Mouse (Mus musculus) limb, embryonic 10.5 days (tissue): Measurements from ENCODE around the gene Cubn. TPM values are rescaled to one million over a fixed set of nuclear protein-coding genes. Genes with fewer than 3 reads are reported as not detected.
A peak's percentile ranks its signal among the peaks of the same experiment; 100 is the strongest.

Experiments
- DNase-seq: peaks from one replicate; pipeline ENCODE4 v3.0.0-alpha.2; 2017; ENCODE audit warnings: low spot score
- H3K27ac ChIP-seq: fragments of 300-500 bp; sonication (generic); 2 replicates; pipeline ENCODE4 v1.5.1; 2016; ENCODE audit warnings: mild to moderate bottlenecking
- H3K27me3 ChIP-seq: fragments of 300-500 bp; sonication (generic); 2 replicates; pipeline ENCODE4 v1.6.1; 2016; ENCODE audit warnings: low read depth, mild to moderate bottlenecking; ENCODE audit not compliant: poor library complexity, severe bottlenecking
- H3K36me3 ChIP-seq: fragments of 300-500 bp; sonication (generic); 2 replicates; pipeline ENCODE4 v1.6.1; 2016; ENCODE audit warnings: mild to moderate bottlenecking, moderate library complexity
- H3K4me1 ChIP-seq: fragments of 300-500 bp; sonication (generic); 2 replicates; pipeline ENCODE4 v1.6.1; 2016
- H3K4me3 ChIP-seq: fragments of 300-500 bp; sonication (generic); 2 replicates; pipeline ENCODE4 v1.5.1; 2016; ENCODE audit warnings: mild to moderate bottlenecking, moderate library complexity
- H3K9me3 ChIP-seq: fragments of 300-500 bp; sonication (generic); replicated peaks from 2 replicates; pipeline ENCODE4 v1.6.1; 2016; ENCODE audit warnings: mild to moderate bottlenecking
- WGBS: fragments of 180-500 bp; shearing (Covaris S2); methylation state at CpG from one replicate; pipeline ENCODE4 v1.1.7; 2016; 5-methylcytosine and 5-hydroxymethylcytosine counted together
- polyA plus RNA-seq: library from polyadenylated mRNA; unstranded; fragments of >200 nt; fragmentation: Nextera tagmentation; extraction: Ambion mirVana; gene quantifications from 2 replicates; pipeline ENCODE4 v1.2.1, GENCODE M21; 2016

The Cubn gene
- polyA plus RNA-seq, 1 experiment from 2014 or later: 0.05 TPM

DNA sequence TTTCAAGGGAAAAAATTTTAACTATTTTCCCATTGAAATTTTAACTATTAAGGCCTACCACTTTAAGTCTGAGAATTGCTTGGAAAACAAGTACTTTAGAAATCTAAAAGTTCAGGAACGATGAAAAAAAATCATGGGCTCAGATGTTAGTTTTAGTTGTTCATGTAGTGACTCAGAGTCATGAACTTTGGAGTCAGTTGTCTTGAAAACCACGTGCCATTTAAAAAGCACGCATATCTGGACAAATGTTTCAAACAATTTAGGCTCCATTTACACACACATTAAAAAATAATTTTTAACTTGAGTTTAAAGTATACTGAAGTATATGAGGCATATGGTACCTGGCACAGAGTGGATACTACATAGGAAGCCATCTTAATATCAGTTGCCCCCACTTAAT, 24.9 kb downstream of the Cubn start:
- H3K4me3 ChIP-seq: no peak overlapping the region
- H3K4me1 ChIP-seq: no peaks in the 10 kb centered on the region
- H3K36me3 ChIP-seq: no peaks in the 10 kb centered on the region
- no peaks in the 10 kb centered on the region for H3K9me3 ChIP-seq
- H3K27me3 ChIP-seq: no peaks in the 10 kb centered on the region
- no peak overlapping the region for H3K27ac ChIP-seq
- DNase-seq: no peak
- WGBS: 94% methylated on average over 3 of the region's 3 CpGs

DNA sequence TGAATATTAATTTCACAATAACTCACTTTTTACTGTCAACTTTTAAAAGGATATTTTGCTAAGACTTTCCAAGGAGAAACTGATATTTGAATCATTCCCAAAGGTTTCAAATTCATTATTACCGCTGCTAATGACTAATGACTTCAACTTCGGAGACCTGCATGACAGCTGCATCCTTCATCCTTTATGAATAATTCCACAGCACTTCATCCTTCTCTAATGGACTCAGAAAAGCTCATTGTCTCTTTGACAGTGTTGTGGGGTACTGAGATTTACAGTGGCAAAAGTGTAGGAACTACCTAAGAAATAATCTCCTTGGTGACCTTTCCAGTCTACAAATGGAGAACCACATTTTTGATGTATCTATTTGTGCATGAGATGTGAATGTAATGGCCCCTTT, 33.5 kb downstream of the Cubn start:
- no peaks in the 10 kb centered on the region for H3K4me1 ChIP-seq
- H3K27me3 ChIP-seq: no peaks in the 10 kb centered on the region
- DNase-seq: no peak
- no peaks in the 10 kb centered on the region for H3K9me3 ChIP-seq
- 87% methylated on average over 2 of the region's 2 CpGs for WGBS
- H3K27ac ChIP-seq: no peak overlapping the region
- no peak overlapping the region for H3K4me3 ChIP-seq
- H3K36me3 ChIP-seq: no peaks in the 10 kb centered on the region

DNA sequence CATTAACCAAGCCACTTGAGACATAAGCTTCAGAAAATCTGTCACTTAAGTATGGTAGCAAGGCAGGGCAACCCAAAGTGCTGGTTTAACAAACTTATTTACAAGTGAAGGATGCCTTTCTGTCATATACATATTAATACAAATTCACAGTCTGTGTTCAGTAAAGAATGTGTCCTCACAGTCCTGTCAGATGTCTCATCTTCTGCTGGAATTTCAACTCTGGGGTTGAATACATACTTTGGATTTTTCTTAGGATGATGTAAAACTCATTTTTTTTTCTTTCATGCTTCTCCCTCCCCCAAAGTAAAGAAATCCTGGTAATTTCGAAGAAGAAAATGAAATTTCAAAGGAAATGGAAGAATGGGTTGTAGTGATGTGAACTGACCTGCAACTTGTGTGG, 34.8 kb downstream of the Cubn start:
- Histone ChIP-seq H3K27ac (no peak overlapping the region), H3K36me3 (no peaks in the 10 kb centered on the region), H3K9me3 (no peaks in the 10 kb centered on the region), H3K27me3 (no peaks in the 10 kb centered on the region), H3K4me3 (no peak overlapping the region), H3K4me1 (peaks cover 8% of the 10 kb centered on the region)
- DNase-seq: no peak
- 80% methylated on average over 1 of the region's 1 CpGs for WGBS

DNA sequence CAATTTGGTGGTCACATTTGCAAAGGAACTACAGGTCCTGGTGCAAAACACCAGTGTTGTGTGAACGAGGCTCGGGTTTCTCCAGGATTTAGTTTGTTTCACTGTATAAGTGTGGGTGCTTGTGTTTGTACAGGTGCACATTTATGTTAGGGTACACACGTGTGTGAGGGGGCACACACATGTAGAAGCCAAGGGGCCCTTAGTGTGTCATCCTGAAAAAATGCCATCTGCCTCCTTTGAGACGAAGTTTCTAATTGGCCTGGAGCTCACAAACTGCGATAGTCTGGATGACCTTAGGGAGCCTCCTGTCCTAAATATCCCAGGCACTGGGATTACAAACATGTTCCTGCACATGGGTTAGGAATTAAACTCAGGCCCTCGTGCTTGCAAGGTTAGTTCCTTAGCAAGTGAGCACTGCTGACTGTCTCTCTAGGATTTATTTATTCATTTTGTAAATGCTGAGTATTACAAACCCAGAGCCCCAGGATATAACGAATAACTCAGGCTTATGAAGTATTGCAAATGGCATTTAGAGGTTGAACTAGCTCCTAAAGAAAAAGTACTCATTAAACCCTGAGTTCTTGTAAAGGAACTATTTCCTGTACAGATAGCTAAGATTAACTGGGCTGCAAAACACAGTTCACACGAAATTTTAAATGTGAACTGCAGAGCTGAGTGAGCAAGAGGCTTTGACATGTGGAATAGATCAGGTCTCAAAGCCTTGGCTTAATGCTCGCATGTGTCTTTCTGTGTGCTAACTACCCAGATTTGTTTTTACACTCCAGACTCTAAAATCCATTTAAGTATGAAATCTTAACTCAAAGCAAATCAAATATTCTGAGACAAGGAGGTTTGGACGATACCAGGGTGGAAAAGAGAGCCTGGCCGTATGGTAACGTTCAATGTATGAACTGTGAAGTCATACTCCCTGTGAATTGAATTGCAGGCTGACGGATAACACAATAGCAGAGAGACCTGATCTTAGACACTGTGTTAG, 39.8 kb downstream of the Cubn start:
- Histone ChIP-seq H3K4me1 (peaks cover 26% of the 10 kb centered on the region), H3K27me3 (no peaks in the 10 kb centered on the region), H3K36me3 (no peaks in the 10 kb centered on the region), H3K4me3 (no peak overlapping the region), H3K9me3 (no peaks in the 10 kb centered on the region), H3K27ac (0 out of 2 replicates have a peak overlapping the region, but pooled peaks have one; percentile 17)
- WGBS: 63% methylated on average over 13 of the region's 13 CpGs
- DNase-seq: no peak

DNA sequence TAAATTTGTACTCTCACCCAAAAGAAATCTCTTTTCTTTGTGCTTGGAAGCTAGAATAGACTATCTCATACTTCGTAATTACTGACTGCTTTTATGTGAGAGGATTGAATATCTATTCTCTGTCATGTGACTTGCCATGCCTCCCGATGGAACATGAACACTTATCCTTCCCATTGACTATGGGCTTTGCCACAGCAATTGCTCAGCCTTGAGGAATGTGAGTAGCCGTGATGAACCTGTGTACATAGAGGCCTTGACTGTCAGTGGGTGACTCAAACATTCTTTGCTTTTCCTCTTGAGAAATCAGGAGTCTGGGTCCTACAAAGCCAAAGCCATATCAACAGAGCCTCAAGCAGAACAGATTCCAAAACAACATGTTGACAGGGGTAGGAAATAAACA, 40.7 kb downstream of the Cubn start:
- H3K27me3 ChIP-seq: no peaks in the 10 kb centered on the region
- H3K4me1 ChIP-seq: peaks cover 26% of the 10 kb centered on the region
- no peak for DNase-seq
- 80% methylated on average over 3 of the region's 3 CpGs for WGBS
- no peaks in the 10 kb centered on the region for H3K36me3 ChIP-seq
- no peak overlapping the region for H3K4me3 ChIP-seq
- H3K9me3 ChIP-seq: no peaks in the 10 kb centered on the region
- H3K27ac ChIP-seq: no peak overlapping the region

DNA sequence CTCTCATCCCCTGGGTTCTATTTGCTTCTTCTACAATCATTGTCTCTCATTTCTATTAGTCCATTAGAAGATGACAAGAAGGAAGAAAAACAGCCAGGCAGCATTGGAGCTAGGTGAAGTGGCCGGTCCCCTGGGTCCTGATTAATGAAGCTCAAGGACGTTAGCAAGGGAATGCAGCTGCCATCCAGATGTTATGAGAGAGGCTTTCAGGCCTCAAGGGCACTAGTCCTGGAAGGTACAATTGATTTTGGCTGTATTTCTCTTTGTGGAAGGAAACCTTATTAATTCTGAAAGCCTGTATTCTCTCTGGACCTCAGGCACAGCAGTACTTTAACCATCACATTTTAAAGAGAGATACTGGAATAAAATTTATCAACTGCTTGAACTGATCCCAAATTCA, 41.1 kb downstream of the Cubn start:
- Histone ChIP-seq H3K27ac (no peak overlapping the region), H3K36me3 (no peaks in the 10 kb centered on the region), H3K9me3 (no peaks in the 10 kb centered on the region), H3K4me3 (no peak overlapping the region), H3K4me1 (peaks cover 26% of the 10 kb centered on the region), H3K27me3 (no peaks in the 10 kb centered on the region)
- 29% methylated on average over 2 of the region's 2 CpGs for WGBS
- DNase-seq: peak; percentile 49

DNA sequence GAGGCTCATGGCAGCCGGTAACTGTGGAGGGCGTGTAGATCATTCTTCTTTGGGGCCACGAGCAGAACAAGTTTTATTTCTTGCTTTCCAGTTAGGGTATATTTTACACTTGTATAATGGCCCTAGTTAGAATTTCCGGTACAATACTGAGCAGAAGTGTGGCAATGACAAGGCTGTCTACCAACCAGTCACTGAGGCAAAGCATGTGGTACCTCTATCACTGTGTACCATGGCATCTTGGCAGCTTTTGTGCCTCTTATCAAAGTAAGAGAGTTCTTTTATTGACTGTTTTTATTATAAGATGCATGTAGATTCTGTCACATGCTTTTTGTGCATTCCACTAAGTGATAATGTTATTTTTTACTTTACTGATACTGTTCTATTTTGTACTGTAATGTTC, 46.5 kb downstream of the Cubn start:
- no peak overlapping the region for H3K4me3 ChIP-seq
- DNase-seq: no peak
- peaks cover under 1% of the 10 kb centered on the region for H3K4me1 ChIP-seq
- H3K36me3 ChIP-seq: no peaks in the 10 kb centered on the region
- H3K27me3 ChIP-seq: no peaks in the 10 kb centered on the region
- WGBS: 95% methylated on average over 4 of the region's 4 CpGs
- no peak overlapping the region for H3K27ac ChIP-seq
- H3K9me3 ChIP-seq: no peaks in the 10 kb centered on the region

DNA sequence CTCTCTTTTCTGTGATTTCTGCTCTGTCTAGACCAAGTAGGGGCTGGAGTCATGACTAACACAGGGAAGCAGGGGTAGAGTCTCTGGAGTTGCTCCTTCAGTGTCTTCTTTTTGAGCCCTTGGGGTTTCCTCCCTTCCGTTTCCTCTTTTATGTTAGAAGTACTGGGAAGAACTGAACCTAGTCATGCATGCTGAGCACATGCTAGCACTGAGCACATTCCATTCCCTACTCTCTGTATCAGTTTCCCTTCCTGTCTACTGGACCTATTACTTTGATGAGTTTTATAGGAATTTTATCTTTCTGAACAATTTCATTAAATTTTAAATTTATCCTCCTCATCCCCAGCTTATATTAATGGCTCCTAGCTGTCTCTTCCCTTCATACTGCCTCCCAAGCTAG, 52.6 kb downstream of the Cubn start:
- Histone ChIP-seq H3K27me3 (no peaks in the 10 kb centered on the region), H3K36me3 (no peaks in the 10 kb centered on the region), H3K4me1 (no peaks in the 10 kb centered on the region), H3K9me3 (no peaks in the 10 kb centered on the region), H3K4me3 (no peak overlapping the region), H3K27ac (no peak overlapping the region)
- 70% methylated on average over 1 of the region's 1 CpGs for WGBS
- no peak for DNase-seq

DNA sequence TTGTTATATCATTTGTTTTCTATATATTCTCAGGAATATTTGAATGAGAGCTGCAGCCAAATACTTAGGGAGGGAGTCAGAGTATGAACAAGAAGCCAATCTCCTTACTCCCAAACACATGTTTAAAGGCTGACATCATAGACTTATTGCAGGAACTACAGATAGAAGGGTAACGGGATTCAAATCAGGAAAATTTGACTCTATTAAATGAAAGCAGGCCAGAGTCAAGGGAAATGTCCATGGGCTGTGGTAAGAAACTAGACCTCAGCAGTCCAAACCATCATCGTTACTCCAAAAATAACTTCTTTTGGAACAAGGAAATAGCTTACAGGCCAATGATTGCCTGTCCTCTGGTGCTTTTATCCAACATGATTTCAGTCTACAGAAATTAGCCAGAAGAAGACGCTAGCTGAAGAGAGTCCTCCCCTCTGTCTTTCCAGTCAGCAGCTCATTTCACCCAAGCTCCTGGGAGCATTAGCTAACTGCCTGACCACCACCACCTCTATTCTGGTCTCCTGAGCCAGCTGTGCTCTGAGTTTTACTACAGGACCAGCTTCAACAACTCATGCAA, 53.3 kb downstream of the Cubn start:
- WGBS: 86% methylated on average over 3 of the region's 3 CpGs
- DNase-seq: no peak
- Histone ChIP-seq H3K9me3 (no peaks in the 10 kb centered on the region), H3K36me3 (no peaks in the 10 kb centered on the region), H3K4me3 (no peak overlapping the region), H3K4me1 (no peaks in the 10 kb centered on the region), H3K27ac (no peak overlapping the region), H3K27me3 (no peaks in the 10 kb centered on the region)

DNA sequence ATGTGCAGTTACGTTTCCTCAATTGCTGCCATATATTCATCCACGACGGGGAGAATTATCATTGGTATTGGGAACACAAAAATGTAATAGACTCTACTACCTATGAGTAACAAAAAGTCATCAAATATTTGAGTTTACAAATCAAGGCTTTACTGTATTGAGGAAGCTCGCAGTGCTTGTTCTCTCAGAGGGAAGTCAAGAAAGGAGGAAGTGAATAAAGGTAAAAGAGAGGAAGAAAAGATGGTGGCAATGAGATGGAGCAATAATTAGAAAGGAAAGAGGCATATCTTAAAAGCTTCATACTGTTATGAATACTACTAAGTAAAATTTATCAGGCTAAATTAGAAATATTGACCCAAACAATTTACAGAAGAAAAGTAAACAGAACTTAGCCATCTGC, 59.6 kb downstream of the Cubn start:
- Histone ChIP-seq H3K9me3 (no peaks in the 10 kb centered on the region), H3K4me1 (no peaks in the 10 kb centered on the region), H3K36me3 (no peaks in the 10 kb centered on the region), H3K4me3 (no peak overlapping the region), H3K27me3 (no peaks in the 10 kb centered on the region), H3K27ac (no peak overlapping the region)
- DNase-seq: no peak
- 94% methylated on average over 4 of the region's 4 CpGs for WGBS

DNA sequence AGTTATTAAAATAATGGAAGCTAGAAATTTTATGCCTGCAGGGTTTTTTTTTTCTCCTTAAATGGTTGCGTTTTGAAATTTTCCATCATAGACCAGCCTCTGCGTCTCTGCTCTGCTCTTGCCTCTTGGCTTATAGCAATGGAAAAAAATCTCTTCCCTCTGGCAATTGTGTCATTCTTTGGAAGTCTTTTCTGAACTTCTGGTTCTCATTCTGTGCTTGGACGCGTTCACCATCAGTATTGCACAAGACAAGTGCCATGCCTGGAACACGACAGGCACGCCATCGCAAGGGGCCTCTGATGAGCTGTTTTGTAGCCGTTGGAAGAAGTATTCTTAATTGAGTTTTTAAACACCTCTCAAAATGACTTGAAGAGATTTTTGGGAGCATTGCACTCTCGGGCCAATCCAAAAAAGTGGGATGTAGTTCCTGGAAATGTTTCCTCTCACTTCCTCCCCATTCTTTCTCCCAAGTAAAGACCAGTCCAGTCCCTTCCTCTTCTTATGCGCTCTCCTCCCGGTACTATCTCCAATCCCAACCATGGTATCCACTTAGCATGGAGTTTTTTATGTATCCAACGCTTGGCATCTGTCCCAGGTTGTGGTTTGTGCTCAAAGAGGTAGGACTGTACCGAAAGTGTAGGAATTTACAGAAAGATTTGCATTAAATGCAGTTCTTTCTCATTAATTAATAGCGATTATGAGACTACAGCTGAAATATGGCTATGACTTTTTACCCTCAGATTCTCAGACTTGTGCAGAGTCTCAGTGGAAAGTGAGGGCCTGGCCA, 69.4 kb downstream of the Cubn start:
- Histone ChIP-seq H3K27me3 (no peaks in the 10 kb centered on the region), H3K4me1 (no peaks in the 10 kb centered on the region), H3K36me3 (no peaks in the 10 kb centered on the region), H3K27ac (no peak overlapping the region), H3K9me3 (no peaks in the 10 kb centered on the region), H3K4me3 (no peak overlapping the region)
- DNase-seq: no peak
- 92% methylated on average over 14 of the region's 14 CpGs for WGBS

DNA sequence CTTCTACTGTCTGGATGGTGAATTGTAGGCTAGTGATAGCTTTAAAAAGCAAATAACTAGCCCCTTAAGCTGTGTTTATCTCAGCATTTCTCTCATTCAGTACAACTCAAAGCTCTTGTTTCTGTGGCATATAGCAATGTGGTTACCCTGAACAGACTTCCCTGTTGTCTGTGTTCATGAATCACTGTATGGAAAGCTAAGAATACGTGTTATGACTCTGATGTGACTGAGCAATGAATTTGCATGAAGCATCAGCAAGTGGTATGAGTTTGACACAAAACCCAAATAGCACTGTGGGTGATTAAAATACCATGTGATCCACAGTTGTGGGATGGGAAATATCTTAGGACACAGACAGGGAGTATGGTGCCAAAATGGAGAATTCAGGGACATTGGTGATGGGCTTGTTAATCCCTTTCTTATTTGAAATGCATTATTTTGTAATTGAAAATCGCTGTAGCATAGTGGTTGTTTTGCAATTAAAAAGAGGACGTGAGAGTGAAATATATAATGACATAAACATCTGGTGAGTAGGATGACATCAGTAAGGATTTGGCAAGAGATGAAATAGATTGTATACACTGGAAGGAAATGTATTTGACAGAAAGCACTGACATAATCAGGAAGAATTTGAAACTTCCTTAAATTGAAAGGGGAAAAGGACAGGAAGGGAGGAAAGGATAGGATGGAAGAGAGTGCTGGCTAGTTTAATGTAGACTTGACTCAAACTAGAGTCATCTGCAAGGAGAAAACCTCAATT, 74.7 kb downstream of the Cubn start:
- H3K4me3 ChIP-seq: no peak overlapping the region
- H3K9me3 ChIP-seq: no peaks in the 10 kb centered on the region
- H3K36me3 ChIP-seq: no peaks in the 10 kb centered on the region
- no peak for DNase-seq
- H3K27ac ChIP-seq: no peak overlapping the region
- WGBS: 89% methylated on average over 3 of the region's 3 CpGs
- peaks cover 7% of the 10 kb centered on the region; the same call in 1 of the 2 replicates for H3K4me1 ChIP-seq
- no peaks in the 10 kb centered on the region for H3K27me3 ChIP-seq
